30 mouse cellular contexts compared by ENCODE assay signal in the genomic region with DNA sequence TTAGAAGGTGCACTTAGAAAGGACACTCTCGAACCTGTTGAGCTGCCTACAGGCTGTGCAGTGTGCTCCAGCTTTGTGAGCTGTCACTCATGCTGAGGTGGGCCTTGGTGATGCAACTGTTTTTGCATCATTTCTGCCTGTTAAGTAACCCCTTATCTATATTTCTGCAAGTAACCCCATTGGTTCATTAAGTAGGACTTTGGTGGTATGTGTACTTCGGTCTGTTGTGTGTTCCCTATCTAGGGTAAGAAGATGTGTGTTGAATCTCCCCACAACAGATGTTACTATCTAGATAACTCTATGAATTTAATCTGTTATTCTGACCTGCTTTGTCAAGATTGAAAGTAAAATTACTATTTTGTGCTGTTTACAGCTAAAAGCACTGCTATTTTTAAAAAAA. TPM values are rescaled to one million over a fixed set of nuclear protein-coding genes. Genes with fewer than 3 reads are reported as not detected.
DNase-seq lines count a peak whose midpoint lies in the region; ATAC-seq and TF ChIP-seq lines count a peak whose summit lies in the region.
"Had no signal": no experiment of that assay in that cellular context is flagged by ENCODE, and none has a peak within 500 bp of the region (broad histone marks: within the 10 kb centered on the region; RNA-seq: fewer than 3 reads in every experiment).

No protein-coding gene starts in this region.

- ATAC-seq in G1E (ENCODE audit: extremely low read depth, insufficient number of reproducible peaks, low FRiP score, poor library complexity, severe bottlenecking), result peak; percentile 88
- peak; percentile 88 for ATAC-seq in common myeloid progenitor, adult 5-6 weeks (replicated peaks; ENCODE audit: low read depth, poor library complexity, severe bottlenecking)
- peak; percentile 84 for ATAC-seq in liver, embryonic 13.5 days (ENCODE audit: low read depth)
- no peak for ATAC-seq in forebrain, embryonic 11.5 days (replicated peaks; ENCODE audit: low FRiP score)
- ATAC-seq: activated CD4-positive, CD25-positive, alpha-beta regulatory T cell, adult 4 months; forebrain, embryonic 14.5 days had no signal

- H3K9me3 ChIP-seq in G1E (replicated peaks), result no peaks in the 10 kb centered on the region
- no peaks in the 10 kb centered on the region for H3K9me3 ChIP-seq in liver, embryonic 13.5 days (replicated peaks)
- no peaks in the 10 kb centered on the region for H3K9me3 ChIP-seq in megakaryocyte, embryonic 14.5 days
- no peaks in the 10 kb centered on the region for H3K9me3 ChIP-seq in forebrain, embryonic 11.5 days (ENCODE audit: control insufficient read depth, low read length)
- H3K9me3 ChIP-seq: embryonic facial prominence, embryonic 13.5 days; hindbrain, embryonic 13.5 days; limb, embryonic 12.5 days; neural tube, embryonic 15.5 days; stomach, embryonic 15.5 days had no signal

- no peaks in the 10 kb centered on the region for H3K36me3 ChIP-seq in G1E (replicated peaks)
- H3K36me3 ChIP-seq in liver, embryonic 13.5 days, result no peaks in the 10 kb centered on the region
- H3K36me3 ChIP-seq in megakaryocyte, embryonic 14.5 days (replicated peaks; ENCODE audit: low read length), result no peaks in the 10 kb centered on the region
- H3K36me3 ChIP-seq in forebrain, embryonic 11.5 days (ENCODE audit: control insufficient read depth, insufficient read depth, low read length), result no peaks in the 10 kb centered on the region
- H3K36me3 ChIP-seq: embryonic facial prominence, embryonic 13.5 days; hindbrain, embryonic 13.5 days; limb, embryonic 12.5 days; neural tube, embryonic 15.5 days; stomach, embryonic 15.5 days had no signal

- no peak overlapping the region for H3K4me2 ChIP-seq in liver, embryonic 13.5 days
- H3K4me2 ChIP-seq in forebrain, embryonic 11.5 days (ENCODE audit: low read depth, low read length, severe bottlenecking), result no peak overlapping the region
- H3K4me2 ChIP-seq: embryonic facial prominence, embryonic 13.5 days; hindbrain, embryonic 13.5 days; limb, embryonic 12.5 days; lung, embryonic 14.5 days; midbrain, embryonic 11.5 days; neural tube, embryonic 15.5 days; stomach, embryonic 15.5 days had no signal

- H3K4me3 ChIP-seq in G1E (ENCODE audit: low read depth, low read length), result peak overlapping the region; percentile 37; the same call in 1 of the 2 replicates
- H3K4me3 ChIP-seq in liver, embryonic 13.5 days (replicated peaks), result no peak overlapping the region
- peak overlapping the region; percentile 29 for H3K4me3 ChIP-seq in megakaryocyte, embryonic 14.5 days (replicated peaks)
- H3K4me3 ChIP-seq in forebrain, embryonic 11.5 days (ENCODE audit: low read depth, low read length), result no peak overlapping the region
- H3K4me3 ChIP-seq: embryonic facial prominence, embryonic 13.5 days; hindbrain, embryonic 13.5 days; limb, embryonic 12.5 days; neural tube, embryonic 15.5 days; stomach, embryonic 15.5 days had no signal

- no peak for TF ChIP-seq CTCF in G1E (IDR thresholded peaks at IDR 0.05; ENCODE audit: low read depth, low read length)

- no peak overlapping the region; the same call in 1 of the 2 replicates for H3K9ac ChIP-seq in liver, embryonic 13.5 days
- H3K9ac ChIP-seq in forebrain, embryonic 11.5 days (ENCODE audit: low read length), result no peak overlapping the region
- H3K9ac ChIP-seq: embryonic facial prominence, embryonic 13.5 days; hindbrain, embryonic 13.5 days; limb, embryonic 12.5 days; lung, embryonic 14.5 days; neural tube, embryonic 15.5 days; stomach, embryonic 15.5 days had no signal

- peak overlapping the region; percentile 50; the same call in 1 of the 2 replicates for H3K27ac ChIP-seq in liver, embryonic 13.5 days
- no peak overlapping the region for H3K27ac ChIP-seq in forebrain, embryonic 11.5 days (ENCODE audit: low read depth, low read length)
- H3K27ac ChIP-seq: embryonic facial prominence, embryonic 13.5 days; hindbrain, embryonic 13.5 days; kidney, postnatal 0 days; limb, embryonic 12.5 days; neural tube, embryonic 15.5 days; stomach, embryonic 15.5 days had no signal

- H3K27me3 ChIP-seq in G1E (ENCODE audit: insufficient read depth, low read length), result peaks cover 9% of the 10 kb centered on the region; the same call in 1 of the 2 replicates
- H3K27me3 ChIP-seq in liver, embryonic 13.5 days, result no peaks in the 10 kb centered on the region
- H3K27me3 ChIP-seq in megakaryocyte, embryonic 14.5 days (replicated peaks), result no peaks in the 10 kb centered on the region
- H3K27me3 ChIP-seq in forebrain, embryonic 11.5 days (ENCODE audit: control insufficient read depth, insufficient read depth, low read length), result no peaks in the 10 kb centered on the region
- H3K27me3 ChIP-seq: embryonic facial prominence, embryonic 13.5 days; hindbrain, embryonic 13.5 days; limb, embryonic 12.5 days; neural tube, embryonic 15.5 days; stomach, embryonic 15.5 days had no signal

- DNase-seq in G1E (ENCODE audit: low spot score), result peak; percentile 40
- DNase-seq in liver, embryonic 13.5 days, result peak; percentile 20
- DNase-seq in kidney, postnatal 4 days, result no peak
- no peak for DNase-seq in forebrain, embryonic 11.5 days (ENCODE audit: low spot score)
- no peak for DNase-seq in layer of hippocampus, adult 9-11 months
- no peak for DNase-seq in cerebellum, postnatal 25 days
- DNase-seq: adrenal gland, adult 8-10 months; cerebellum, adult 11 months; cerebellum, adult 9-11 months; embryo, embryonic 11 days; gastrocnemius, postnatal 10 days; heart, adult 18-20 months; heart, postnatal 36 days; kidney, adult 18-20 months; layer of hippocampus, postnatal 36 days; lung, embryonic 14.5 days; right cerebral cortex, adult 18-20 months; right cerebral cortex, postnatal 4 days; thymus, postnatal 25 days had no signal

- WGBS in liver, embryonic 13.5 days (ENCODE audit: insufficient replicate concordance), result 19% methylated on average over 2 of the region's 2 CpGs
- 85% methylated on average over 2 of the region's 2 CpGs for WGBS in forebrain, embryonic 11.5 days

- H3K4me1 ChIP-seq in G1E (ENCODE audit: insufficient read depth, low read depth, low read length), result peaks cover 43% of the 10 kb centered on the region
- H3K4me1 ChIP-seq in liver, embryonic 13.5 days (replicated peaks), result peaks cover 32% of the 10 kb centered on the region
- H3K4me1 ChIP-seq in megakaryocyte, embryonic 14.5 days, result peaks cover 26% of the 10 kb centered on the region
- H3K4me1 ChIP-seq in forebrain, embryonic 11.5 days (replicated peaks; ENCODE audit: control insufficient read depth, insufficient read depth, low read length), result no peaks in the 10 kb centered on the region
- H3K4me1 ChIP-seq: embryonic facial prominence, embryonic 13.5 days; hindbrain, embryonic 13.5 days; limb, embryonic 12.5 days; neural tube, embryonic 15.5 days; stomach, embryonic 15.5 days had no signal

RNA-seq across cellular contexts. Expression of gene Vcl, which starts 17.4 kb away (rescaled TPM):
- 124 and 125 TPM in 2 replicates for total RNA-seq in G1E (2014; fragmentation: Nextera tagmentation)
- total RNA-seq in G1E (2017), result 34.6 and 36.9 TPM in 2 replicates
- 14.3 and 47.3 TPM in 2 replicates for polyA plus RNA-seq in G1E (2012)
- 38.3 and 46.9 TPM in 2 replicates for total RNA-seq in common myeloid progenitor, adult 5-6 weeks (2017)
- polyA plus RNA-seq in liver, embryonic 13.5 days (2015; fragmentation: Nextera tagmentation; extraction: Ambion mirVana), result 17.0 and 24.6 TPM in 2 replicates
- polyA plus RNA-seq in megakaryocyte, embryonic 14.5 days (2012; ENCODE audit: insufficient read depth, low replicate concordance), result 76.3 and 106 TPM in 2 replicates
- 29.4 and 30.2 TPM in 2 replicates for polyA plus RNA-seq in forebrain, embryonic 11.5 days (2014; fragmentation: Nextera tagmentation; extraction: Ambion mirVana)

Comparison
In these comparisons a context has a peak if more than half of its experiments do, and no peak if none do; other contexts are left out.
1. DNase-seq: peak in G1E (single experiment) and liver, embryonic 13.5 days (single experiment); none in kidney, postnatal 4 days (0 of 2), forebrain, embryonic 11.5 days (single experiment), layer of hippocampus, adult 9-11 months (single experiment) and cerebellum, postnatal 25 days (0 of 2).
2. H3K4me3 ChIP-seq: peak in G1E (single experiment) and megakaryocyte, embryonic 14.5 days (single experiment); none in liver, embryonic 13.5 days (single experiment) and forebrain, embryonic 11.5 days (single experiment).